Mouse (Mus musculus): Measurements from ENCODE around the gene Zc4h2. TPM values are rescaled to one million over a fixed set of nuclear protein-coding genes. Genes with fewer than 3 reads are reported as not detected.

The Zc4h2 gene
- polyA plus RNA-seq (2012; rRNA removed): 24.2 and 24.4 TPM in 2 replicates

GRCm38 (mm10) chrX:95657804-95658599 is at the start of gene Zc4h2:
TSS of gene Zc4h2 (minus strand) at chrX:95658509.
- Histone ChIP-seq H3K27me3 (ENCODE audit: control insufficient read depth, insufficient read depth, low read length) (no peaks in the 10 kb centered on the region), H3K27ac (ENCODE audit: insufficient read depth, low read length) (peak within 1 kb of the TSS; percentile 72; the same call in 1 of the 2 replicates), H3K4me1 (ENCODE audit: control insufficient read depth, insufficient read depth, low read length) (no peaks in the 10 kb centered on the region), H3K4me3 (replicated peaks; ENCODE audit: insufficient read depth, low read depth, low read length) (peak within 1 kb of the TSS; percentile 99)
- WGBS: 7% methylated on average over 7 of the region's 7 CpGs
- TF ChIP-seq POLR2A (IDR thresholded peaks at IDR 0.05; ENCODE audit: borderline replicate concordance, insufficient read depth, low read length) (peak; percentile 37; the same call in 1 of the 2 replicates), CTCF (IDR thresholded peaks at IDR 0.05; ENCODE audit: borderline replicate concordance, insufficient read depth, low read depth, low read length) (no peak)
- peak; percentile 75 to 88 for DNase-seq

DNA sequence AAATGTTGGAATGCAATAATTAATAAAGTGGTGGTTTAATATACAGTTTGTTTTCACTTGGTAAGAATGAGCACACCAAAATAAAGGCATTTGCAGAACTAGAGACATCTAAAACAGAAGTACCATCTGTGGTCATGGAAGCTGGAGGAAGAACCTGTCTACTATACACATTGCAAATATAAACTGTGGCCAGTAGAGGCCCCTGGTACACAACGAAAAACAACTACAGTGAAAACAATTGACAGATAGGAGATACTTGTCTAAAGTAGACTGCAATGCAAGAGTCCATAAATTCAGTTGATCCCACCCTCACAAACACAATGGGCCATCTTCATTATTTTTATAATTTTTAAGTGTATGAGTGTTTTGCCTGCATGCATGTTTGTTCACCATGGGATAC is 28.8 kb upstream of the Zc4h2 start:
- no peak for TF ChIP-seq POLR2A (IDR thresholded peaks at IDR 0.05; ENCODE audit: borderline replicate concordance, insufficient read depth, low read length)
- TF ChIP-seq CTCF (IDR thresholded peaks at IDR 0.05; ENCODE audit: borderline replicate concordance, insufficient read depth, low read depth, low read length): no peak
- H3K4me1 ChIP-seq (ENCODE audit: control insufficient read depth, insufficient read depth, low read length): no peaks in the 10 kb centered on the region
- peak in 1 of 2 experiments; percentile 17 for DNase-seq
- H3K4me3 ChIP-seq (replicated peaks; ENCODE audit: insufficient read depth, low read depth, low read length): no peak overlapping the region
- no peaks in the 10 kb centered on the region for H3K27me3 ChIP-seq (ENCODE audit: control insufficient read depth, insufficient read depth, low read length)
- WGBS: 33% methylated on average over 1 of the region's 1 CpGs
- H3K27ac ChIP-seq (ENCODE audit: insufficient read depth, low read length): no peak overlapping the region

GRCm38 (mm10) chrX:95682206-95682605 is 23.9 kb upstream of the Zc4h2 start:
- no peak for DNase-seq
- 100% methylated on average over 1 of the region's 1 CpGs for WGBS
- no peak overlapping the region for H3K27ac ChIP-seq (ENCODE audit: insufficient read depth, low read length)

DNA sequence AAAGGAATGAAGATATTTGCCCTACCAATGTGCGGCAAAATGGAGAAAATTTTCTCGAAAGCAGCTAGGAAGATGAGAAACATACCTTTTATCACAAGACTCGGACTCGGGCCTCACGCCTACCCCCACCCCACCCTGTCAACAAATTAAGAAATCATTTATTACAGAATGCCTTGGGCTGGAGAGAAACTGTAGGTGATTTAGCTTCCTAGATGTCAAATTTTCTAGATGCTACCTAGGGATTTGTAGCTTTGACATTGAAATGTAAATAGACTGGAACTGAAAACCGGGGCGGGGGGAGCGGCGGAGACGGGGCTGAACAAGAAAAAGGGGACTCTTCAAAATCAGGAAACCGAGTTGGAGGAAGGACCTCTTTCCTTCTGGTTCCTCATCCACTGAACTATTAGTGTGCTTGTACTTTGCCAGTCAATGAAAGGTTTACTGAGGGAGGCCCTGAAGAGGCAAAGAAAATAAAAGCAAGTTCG is 333 bp upstream of the Zc4h2 start:
- no peaks in the 10 kb centered on the region for H3K4me1 ChIP-seq (ENCODE audit: control insufficient read depth, insufficient read depth, low read length)
- DNase-seq: no peak
- peak overlapping the region; percentile 99 for H3K4me3 ChIP-seq (replicated peaks; ENCODE audit: insufficient read depth, low read depth, low read length)
- WGBS: 9% methylated on average over 12 of the region's 12 CpGs
- peak overlapping the region; percentile 16; the same call in 1 of the 2 replicates for H3K27ac ChIP-seq (ENCODE audit: insufficient read depth, low read length)
- TF ChIP-seq POLR2A (IDR thresholded peaks at IDR 0.05; ENCODE audit: borderline replicate concordance, insufficient read depth, low read length) (no peak), CTCF (IDR thresholded peaks at IDR 0.05; ENCODE audit: borderline replicate concordance, insufficient read depth, low read depth, low read length) (no peak)
- H3K27me3 ChIP-seq (ENCODE audit: control insufficient read depth, insufficient read depth, low read length): no peaks in the 10 kb centered on the region

More at GRCm38 (mm10) chrX:95682206-95682605, 23.9 kb upstream of the Zc4h2 start:
- H3K4me3 ChIP-seq (replicated peaks; ENCODE audit: insufficient read depth, low read depth, low read length): no peak overlapping the region
- no peak for TF ChIP-seq POLR2A (IDR thresholded peaks at IDR 0.05; ENCODE audit: borderline replicate concordance, insufficient read depth, low read length)
- no peak for TF ChIP-seq CTCF (IDR thresholded peaks at IDR 0.05; ENCODE audit: borderline replicate concordance, insufficient read depth, low read depth, low read length)
- no peaks in the 10 kb centered on the region for H3K4me1 ChIP-seq (ENCODE audit: control insufficient read depth, insufficient read depth, low read length)
- H3K27me3 ChIP-seq (ENCODE audit: control insufficient read depth, insufficient read depth, low read length): no peaks in the 10 kb centered on the region

GRCm38 (mm10) chrX:95600609-95601008 is 57.7 kb downstream of the Zc4h2 start:
- no peak for DNase-seq
- 92% methylated on average over 5 of the region's 5 CpGs for WGBS
- H3K4me1 ChIP-seq (ENCODE audit: control insufficient read depth, insufficient read depth, low read length): no peaks in the 10 kb centered on the region
- H3K27me3 ChIP-seq (ENCODE audit: control insufficient read depth, insufficient read depth, low read length): no peaks in the 10 kb centered on the region
- H3K27ac ChIP-seq (ENCODE audit: insufficient read depth, low read length): no peak overlapping the region
- no peak for TF ChIP-seq POLR2A (IDR thresholded peaks at IDR 0.05; ENCODE audit: borderline replicate concordance, insufficient read depth, low read length)
- H3K4me3 ChIP-seq (replicated peaks; ENCODE audit: insufficient read depth, low read depth, low read length): no peak overlapping the region

Other genes with a start within 250 kb of the Zc4h2 start
- gene Amer1, start 213.6 kb downstream of the Zc4h2 start, polyA plus RNA-seq (2012; rRNA removed): 6.2 and 6.6 TPM in 2 replicates
- 0.08 TPM in 1 of 2 replicates, not detected in the other for gene Asb12, start 100.5 kb downstream of the Zc4h2 start, polyA plus RNA-seq (2012; rRNA removed)
- gene Pfn5, start 100.4 kb downstream of the Zc4h2 start, polyA plus RNA-seq (2012; rRNA removed): not detected in 2 replicates
- 7.6 and 7.7 TPM in 2 replicates for gene Zc3h12b, start 53.2 kb upstream of the Zc4h2 start, polyA plus RNA-seq (2012; rRNA removed)

Data from cerebellum, adult 2 months (tissue).